ENCODE assay signal across 26 mouse cellular contexts in the genomic region with DNA sequence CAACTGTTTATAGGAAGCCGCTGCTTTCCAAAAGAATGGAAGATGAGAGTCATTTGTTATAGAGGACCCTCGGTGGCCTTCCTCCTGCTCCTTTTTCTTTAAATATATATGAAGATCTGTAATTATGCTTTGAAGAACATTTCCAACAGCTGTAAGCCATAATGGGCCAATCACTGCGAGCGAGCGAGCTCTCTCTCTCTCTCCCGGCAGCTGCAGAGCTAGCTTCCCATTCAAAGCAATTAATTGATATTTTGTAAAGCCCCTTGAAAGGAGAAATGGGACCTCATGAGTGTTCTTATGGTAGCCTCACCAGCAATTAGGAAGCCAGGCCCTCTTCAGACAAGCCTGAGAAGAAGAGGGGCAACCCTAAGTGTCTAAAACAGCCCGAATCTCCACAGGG.
DNase-seq lines count a peak whose midpoint lies in the region; ATAC-seq and TF ChIP-seq lines count a peak whose summit lies in the region.
"Had no signal": no experiment of that assay in that cellular context is flagged by ENCODE, and none has a peak within 500 bp of the region (broad histone marks: within the 10 kb centered on the region; RNA-seq: fewer than 3 reads in every experiment).

No protein-coding gene starts in this region.

- TF ChIP-seq POLR2A in brain, embryonic 14.5 days (IDR thresholded peaks at IDR 0.05; ENCODE audit: borderline replicate concordance, extremely low read depth, insufficient read depth, insufficient read length, poor library complexity, severe bottlenecking), result no peak
- TF ChIP-seq POLR2A in olfactory bulb, adult 2 months (IDR thresholded peaks at IDR 0.05; ENCODE audit: insufficient read depth, low read depth, low read length), result no peak

- no peaks in the 10 kb centered on the region for H3K36me3 ChIP-seq in forebrain, embryonic 15.5 days
- H3K36me3 ChIP-seq in forebrain, embryonic 16.5 days (ENCODE audit: control insufficient read depth, insufficient read depth), result no peaks in the 10 kb centered on the region
- H3K36me3 ChIP-seq in liver, embryonic 11.5 days (ENCODE audit: control insufficient read depth, insufficient read depth, low read length), result no peaks in the 10 kb centered on the region
- H3K36me3 ChIP-seq: embryonic facial prominence, embryonic 10.5 days; embryonic facial prominence, embryonic 13.5 days; heart, embryonic 12.5 days; heart, embryonic 15.5 days; hindbrain, embryonic 10.5 days; hindbrain, embryonic 13.5 days; intestine, embryonic 15.5 days had no signal

- no peak for ATAC-seq in forebrain, embryonic 15.5 days (replicated peaks)
- ATAC-seq in forebrain, embryonic 16.5 days, result no peak
- ATAC-seq in liver, embryonic 11.5 days (replicated peaks; ENCODE audit: low FRiP score), result no peak
- ATAC-seq: CD4-positive, CD25-positive, alpha-beta regulatory T cell, adult 4 months; hindbrain, embryonic 16.5 days; intestine, embryonic 15.5 days had no signal

- H3K4me2 ChIP-seq in forebrain, embryonic 15.5 days (replicated peaks), result no peak overlapping the region
- H3K4me2 ChIP-seq in forebrain, embryonic 16.5 days (ENCODE audit: low read length), result no peak overlapping the region
- H3K4me2 ChIP-seq in liver, embryonic 11.5 days, result no peak overlapping the region
- H3K4me2 ChIP-seq: embryonic facial prominence, embryonic 13.5 days; heart, embryonic 12.5 days; heart, embryonic 15.5 days; hindbrain, embryonic 13.5 days; intestine, embryonic 15.5 days had no signal

- H3K4me3 ChIP-seq in forebrain, embryonic 15.5 days, result no peak overlapping the region
- no peak overlapping the region for H3K4me3 ChIP-seq in forebrain, embryonic 16.5 days (replicated peaks; ENCODE audit: low read length)
- H3K4me3 ChIP-seq in liver, embryonic 11.5 days (ENCODE audit: low read depth, low read length), result no peak overlapping the region
- no peak overlapping the region for H3K4me3 ChIP-seq in olfactory bulb, adult 2 months (ENCODE audit: insufficient read depth, low read depth, low read length)
- H3K4me3 ChIP-seq: embryonic facial prominence, embryonic 10.5 days; embryonic facial prominence, embryonic 13.5 days; heart, embryonic 12.5 days; heart, embryonic 15.5 days; hindbrain, embryonic 10.5 days; hindbrain, embryonic 13.5 days; intestine, embryonic 15.5 days had no signal

- H3K27me3 ChIP-seq in forebrain, embryonic 15.5 days, result no peaks in the 10 kb centered on the region
- no peaks in the 10 kb centered on the region for H3K27me3 ChIP-seq in forebrain, embryonic 16.5 days (replicated peaks; ENCODE audit: control insufficient read depth, insufficient read depth, low read length)
- H3K27me3 ChIP-seq in liver, embryonic 11.5 days (replicated peaks; ENCODE audit: control insufficient read depth, insufficient read depth, low read length), result no peaks in the 10 kb centered on the region
- H3K27me3 ChIP-seq: embryonic facial prominence, embryonic 13.5 days; heart, embryonic 12.5 days; heart, embryonic 15.5 days; hindbrain, embryonic 13.5 days; intestine, embryonic 15.5 days had no signal

- TF ChIP-seq CTCF in brain, embryonic 14.5 days (IDR thresholded peaks at IDR 0.05; ENCODE audit: borderline replicate concordance, extremely low read depth, insufficient read depth, insufficient read length), result no peak
- TF ChIP-seq CTCF in olfactory bulb, adult 2 months (IDR thresholded peaks at IDR 0.05; ENCODE audit: insufficient read depth, low read depth, low read length), result no peak

- H3K9me3 ChIP-seq in forebrain, embryonic 15.5 days, result no peaks in the 10 kb centered on the region
- H3K9me3 ChIP-seq in forebrain, embryonic 16.5 days (ENCODE audit: control insufficient read depth, low read length), result no peaks in the 10 kb centered on the region
- H3K9me3 ChIP-seq in liver, embryonic 11.5 days (ENCODE audit: control insufficient read depth, low read length), result no peaks in the 10 kb centered on the region
- H3K9me3 ChIP-seq: embryonic facial prominence, embryonic 10.5 days; embryonic facial prominence, embryonic 13.5 days; heart, embryonic 12.5 days; heart, embryonic 15.5 days; hindbrain, embryonic 10.5 days; hindbrain, embryonic 13.5 days; intestine, embryonic 15.5 days had no signal

- peak; percentile 18 for DNase-seq in liver, embryonic 11.5 days (ENCODE audit: low spot score)
- DNase-seq in liver, result no peak
- peak; percentile 62 for DNase-seq in brain, embryonic 14.5 days (ENCODE audit: low read depth)
- DNase-seq: adrenal gland, adult 2 months; adrenal gland, postnatal 14 days; cerebellum, adult 11-12 months; cerebellum, adult 8-10 months; cerebellum, postnatal 10 days; cerebellum, postnatal 36 days; embryo, embryonic 11 days; gastrocnemius, postnatal 25 days; heart, postnatal 10 days; heart, postnatal 36 days; kidney, adult 11 months had no signal

- H3K9ac ChIP-seq in forebrain, embryonic 15.5 days (replicated peaks), result no peak overlapping the region
- H3K9ac ChIP-seq in forebrain, embryonic 16.5 days (replicated peaks; ENCODE audit: low read depth, low read length), result no peak overlapping the region
- no peak overlapping the region for H3K9ac ChIP-seq in liver, embryonic 11.5 days (ENCODE audit: low read depth, low read length)
- H3K9ac ChIP-seq: embryonic facial prominence, embryonic 13.5 days; heart, embryonic 12.5 days; heart, embryonic 15.5 days; hindbrain, embryonic 13.5 days; intestine, embryonic 15.5 days had no signal

- WGBS in forebrain, embryonic 15.5 days, result 56% methylated on average over 7 of the region's 7 CpGs
- WGBS in forebrain, embryonic 16.5 days, result 56% methylated on average over 7 of the region's 7 CpGs
- WGBS in liver, embryonic 11.5 days, result 84% methylated on average over 7 of the region's 7 CpGs
- WGBS in olfactory bulb, adult 2 months, result 38% methylated on average over 7 of the region's 7 CpGs

- H3K27ac ChIP-seq in forebrain, embryonic 15.5 days (replicated peaks), result peak overlapping the region; percentile 44
- no peak overlapping the region for H3K27ac ChIP-seq in forebrain, embryonic 16.5 days (ENCODE audit: low read length)
- no peak overlapping the region for H3K27ac ChIP-seq in liver, embryonic 11.5 days (ENCODE audit: low read depth, low read length)
- H3K27ac ChIP-seq in olfactory bulb, adult 2 months (ENCODE audit: insufficient read depth, low read depth, low read length), result peak overlapping the region; percentile 36; the same call in 1 of the 2 replicates
- H3K27ac ChIP-seq: embryonic facial prominence, embryonic 10.5 days; embryonic facial prominence, embryonic 13.5 days; heart, embryonic 15.5 days; hindbrain, embryonic 10.5 days; hindbrain, embryonic 13.5 days; intestine, embryonic 15.5 days had no signal

- no peaks in the 10 kb centered on the region for H3K4me1 ChIP-seq in forebrain, embryonic 15.5 days
- H3K4me1 ChIP-seq in forebrain, embryonic 16.5 days (replicated peaks; ENCODE audit: control insufficient read depth, insufficient read depth, low read length), result no peaks in the 10 kb centered on the region
- H3K4me1 ChIP-seq in liver, embryonic 11.5 days (replicated peaks; ENCODE audit: control insufficient read depth, insufficient read depth, low read length), result no peaks in the 10 kb centered on the region
- H3K4me1 ChIP-seq in olfactory bulb, adult 2 months (ENCODE audit: control insufficient read depth, insufficient read depth, low read length), result no peaks in the 10 kb centered on the region
- H3K4me1 ChIP-seq: heart, embryonic 12.5 days; heart, embryonic 15.5 days; hindbrain, embryonic 10.5 days; hindbrain, embryonic 13.5 days; intestine, embryonic 15.5 days had no signal

Comparison
In these comparisons a context has a peak if more than half of its experiments do, and no peak if none do; other contexts are left out.
1. H3K27ac ChIP-seq: peak in forebrain, embryonic 15.5 days (single experiment) and olfactory bulb, adult 2 months (single experiment); none in forebrain, embryonic 16.5 days (single experiment) and liver, embryonic 11.5 days (single experiment).